Mouse (Mus musculus) frontal cortex, adult 2 months (tissue): ENCODE results near the gene Cript. TPM values are rescaled to one million over a fixed set of nuclear protein-coding genes. Genes with fewer than 3 reads are reported as not detected.
A peak's percentile ranks its signal among the peaks of the same experiment; 100 is the strongest.
"Not testable (repeated sequence)": the region's sequence is repeated elsewhere in the genome, so short reads cannot be mapped to it uniquely, and the experiment has no call there.

Source experiments
- DNase-seq, 2 experiments: peaks; one replicate each; pipeline ENCODE4 v3.0.0; 2022; ENCODE audit warnings: low spot score in 1 of 2; ENCODE audit errors: extremely low spot score in 1 of 2
- polyA plus RNA-seq: library from polyadenylated mRNA; depleted of rRNA; stranded (reverse); fragments of >200 nt; gene quantifications from 2 replicates; pipeline ENCODE4 v1.2.3, GENCODE M21; 2012

Cript gene
- polyA plus RNA-seq, 1 experiment, result 83.0 TPM

GRCm38 (mm10) chr17:87049696-87050095 is 24.3 kb downstream of the Cript start:
- no peak for DNase-seq

- peak in 1 of 2 experiments; percentile 48 for DNase-seq
Measured at GRCm38 (mm10) chr17:87050469-87051175, 25.3 kb downstream of the Cript start.

DNA sequence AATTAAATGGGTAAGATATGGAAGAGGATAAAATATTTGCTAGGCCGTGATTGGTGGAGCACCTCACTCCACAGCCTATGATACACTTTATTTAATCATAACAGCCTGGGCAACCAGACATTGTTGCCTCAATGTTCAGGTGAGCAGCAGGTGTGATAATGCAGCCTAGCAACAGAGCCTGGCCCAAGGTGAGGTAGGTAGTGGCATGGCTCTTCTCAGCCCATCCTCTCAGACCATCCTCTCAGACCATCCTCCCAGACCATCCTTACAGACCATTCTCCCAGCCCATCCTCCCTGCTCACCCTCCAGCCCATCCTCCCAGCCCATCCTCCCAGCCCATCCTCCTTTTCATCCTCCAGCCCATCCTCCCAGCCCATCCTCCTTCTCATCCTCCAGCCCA is 26.3 kb downstream of the Cript start:
- no peak for DNase-seq

DNA sequence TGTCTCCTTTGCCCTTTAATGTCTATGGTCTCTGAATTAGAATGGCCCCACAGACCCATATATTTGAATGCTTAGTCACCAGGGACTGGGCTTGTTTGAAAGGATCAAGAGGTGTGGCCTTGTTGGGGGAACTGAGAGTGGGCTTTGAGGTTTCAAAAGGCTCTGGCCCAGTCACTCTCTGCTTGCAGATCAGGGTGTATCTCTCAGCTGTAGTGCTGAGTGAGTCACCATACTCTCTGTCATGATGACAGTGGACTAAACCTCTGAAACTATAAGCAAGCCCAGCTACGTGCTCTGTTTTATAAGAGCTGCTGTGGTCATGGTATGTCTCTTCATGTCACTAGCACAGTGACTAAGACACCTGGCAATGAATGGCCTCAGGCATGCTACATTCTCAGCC is 27.1 kb downstream of the Cript start:
- no peak for DNase-seq

DNA sequence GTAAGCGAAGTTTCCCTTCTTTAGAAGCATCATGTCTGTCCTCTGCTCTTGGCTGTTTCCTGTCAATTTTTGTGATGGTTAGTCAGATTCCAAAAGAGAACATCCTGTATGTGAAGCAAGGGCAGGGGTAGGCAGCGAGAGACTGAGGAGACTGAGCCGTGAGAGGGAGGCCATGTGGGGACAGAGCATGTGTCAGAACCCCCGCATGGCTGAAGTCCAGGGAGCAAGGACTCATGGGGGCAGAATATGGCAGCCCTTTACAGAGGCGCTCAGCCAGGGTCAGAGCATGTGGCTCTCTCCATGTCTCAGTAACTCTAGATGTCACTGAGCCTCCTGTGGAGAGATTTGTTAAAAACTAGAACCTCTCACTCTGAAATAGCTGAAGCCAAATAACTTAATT is 28.6 kb downstream of the Cript start:
- DNase-seq, result no peak

GRCm38 (mm10) chr17:87055051-87055459 is 29.7 kb downstream of the Cript start:
- DNase-seq, result peak; percentile 33 to 62

- no peak for DNase-seq
Measured at GRCm38 (mm10) chr17:87055663-87056062, 30.3 kb downstream of the Cript start.

DNA sequence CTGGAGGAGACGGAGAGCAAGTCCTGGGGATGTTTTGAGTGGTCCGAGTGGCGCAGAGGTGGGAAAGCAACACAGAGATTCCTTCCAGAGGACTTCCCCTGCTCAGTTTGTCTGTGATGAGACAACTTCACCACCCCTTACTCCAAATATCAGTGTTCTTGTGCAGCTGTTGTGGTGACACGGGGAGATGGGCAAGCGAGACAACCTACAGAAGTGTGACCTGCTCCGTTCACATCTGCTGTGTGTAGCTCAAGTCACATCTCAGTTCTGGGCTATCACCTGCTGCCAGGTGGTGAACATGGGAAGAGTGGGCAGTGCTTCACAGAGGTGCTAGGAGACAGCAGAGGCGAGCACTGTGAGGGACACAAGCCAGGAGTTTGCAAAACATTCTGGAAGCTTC is 31.4 kb downstream of the Cript start:
- no peak for DNase-seq

DNA sequence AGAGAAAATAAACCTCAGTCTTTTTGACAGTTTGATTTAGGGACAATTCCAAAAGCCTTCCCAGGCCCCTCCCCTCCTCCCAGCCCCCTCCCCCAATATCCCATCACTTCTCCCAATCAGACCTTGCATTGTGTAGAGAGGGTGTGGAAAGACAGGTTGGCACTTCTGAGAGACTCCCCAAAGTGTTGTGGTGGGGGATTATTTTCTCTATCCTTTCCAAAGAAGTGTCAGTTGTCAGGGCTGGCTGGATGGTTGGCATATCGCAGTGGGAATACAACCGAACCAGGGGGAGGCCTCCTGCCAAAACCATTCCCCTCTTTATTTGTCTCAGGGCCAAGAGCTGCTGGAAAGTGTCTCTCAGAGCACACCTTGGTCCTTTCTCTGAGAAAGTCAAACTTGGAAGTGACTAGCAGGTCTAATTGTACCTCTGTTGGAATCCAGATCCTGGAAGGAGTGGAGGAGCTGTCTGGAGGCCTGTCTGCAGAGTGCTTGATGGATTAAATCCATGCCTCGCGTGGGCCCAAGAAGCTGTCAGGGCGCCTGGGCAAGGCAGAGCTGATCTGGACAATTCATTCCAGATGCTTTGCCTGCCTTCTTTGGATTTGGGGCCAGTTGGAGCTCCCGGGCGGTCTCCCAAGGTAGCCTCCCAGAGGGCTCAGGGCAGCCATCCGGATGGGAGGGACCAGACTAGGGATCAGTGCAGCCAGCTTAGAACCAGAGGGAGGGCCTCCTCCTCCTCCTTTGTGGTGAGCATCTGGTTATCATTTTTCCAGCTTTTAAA is 32.3 kb downstream of the Cript start:
- no peak for DNase-seq

DNA sequence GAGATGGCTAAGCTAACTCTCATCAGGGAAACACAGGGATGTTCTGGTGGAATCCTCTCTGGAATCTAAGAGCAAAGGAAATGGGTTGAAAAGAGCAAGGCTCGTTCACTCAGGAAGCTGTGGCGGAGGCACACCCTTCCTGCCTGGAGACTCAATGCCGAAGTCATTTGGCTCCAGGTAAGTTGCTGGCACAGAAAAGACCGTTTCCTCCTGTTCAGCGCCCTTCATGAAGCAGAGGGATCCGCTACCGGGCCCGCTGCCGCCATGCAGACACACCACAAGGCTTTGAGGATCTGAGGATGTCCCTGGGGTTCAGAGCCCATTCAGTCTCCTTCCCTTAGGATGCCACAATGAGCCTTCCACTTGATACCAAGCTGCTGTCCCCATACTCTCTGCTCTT is 37.3 kb downstream of the Cript start:
- no peak for DNase-seq

DNA sequence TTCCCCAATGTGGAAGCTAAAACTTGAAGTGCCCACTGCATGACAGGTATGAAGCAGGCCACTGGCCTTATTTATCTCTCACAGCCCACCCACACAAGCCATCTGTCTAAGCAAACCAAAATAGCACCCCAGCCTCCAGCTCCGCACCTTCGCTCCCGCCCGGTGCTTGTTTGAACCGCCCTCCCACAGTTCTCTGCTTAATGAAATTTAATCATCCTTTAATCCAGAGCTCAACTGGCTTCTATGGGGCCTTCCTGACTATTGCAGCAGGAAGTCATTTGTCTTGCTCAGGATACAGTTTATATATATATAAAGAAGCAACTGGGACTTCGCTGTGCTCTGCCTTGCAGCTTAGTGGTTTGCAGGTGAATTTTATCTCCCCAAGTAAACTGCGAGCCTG is 38.1 kb downstream of the Cript start:
- DNase-seq, result no peak

- no peak for DNase-seq
Measured at GRCm38 (mm10) chr17:87063969-87064368, 38.6 kb downstream of the Cript start.

DNA sequence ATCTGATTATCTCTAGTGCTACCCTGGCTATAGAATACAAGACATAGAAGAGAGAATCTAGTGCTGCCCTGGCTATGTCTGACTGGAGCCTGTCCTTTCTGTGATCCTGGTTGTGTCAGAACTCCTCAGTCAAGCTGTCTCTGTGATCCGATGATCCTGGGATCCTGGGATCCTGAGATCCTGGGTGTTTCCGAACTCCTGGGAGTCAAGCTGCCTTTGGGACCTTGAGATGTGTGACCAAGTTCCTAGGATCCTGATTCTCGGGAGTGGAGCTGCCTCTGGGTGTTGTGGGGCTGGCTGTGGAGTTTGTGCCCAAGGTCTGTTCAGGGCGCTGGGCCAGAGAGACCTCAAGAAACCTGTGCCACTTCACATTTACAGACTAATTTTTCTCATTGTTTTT is 43.6 kb downstream of the Cript start:
- no peak for DNase-seq

GRCm38 (mm10) chr17:87072183-87072582 is 46.8 kb downstream of the Cript start:
- DNase-seq, result not testable (repeated sequence)

DNA sequence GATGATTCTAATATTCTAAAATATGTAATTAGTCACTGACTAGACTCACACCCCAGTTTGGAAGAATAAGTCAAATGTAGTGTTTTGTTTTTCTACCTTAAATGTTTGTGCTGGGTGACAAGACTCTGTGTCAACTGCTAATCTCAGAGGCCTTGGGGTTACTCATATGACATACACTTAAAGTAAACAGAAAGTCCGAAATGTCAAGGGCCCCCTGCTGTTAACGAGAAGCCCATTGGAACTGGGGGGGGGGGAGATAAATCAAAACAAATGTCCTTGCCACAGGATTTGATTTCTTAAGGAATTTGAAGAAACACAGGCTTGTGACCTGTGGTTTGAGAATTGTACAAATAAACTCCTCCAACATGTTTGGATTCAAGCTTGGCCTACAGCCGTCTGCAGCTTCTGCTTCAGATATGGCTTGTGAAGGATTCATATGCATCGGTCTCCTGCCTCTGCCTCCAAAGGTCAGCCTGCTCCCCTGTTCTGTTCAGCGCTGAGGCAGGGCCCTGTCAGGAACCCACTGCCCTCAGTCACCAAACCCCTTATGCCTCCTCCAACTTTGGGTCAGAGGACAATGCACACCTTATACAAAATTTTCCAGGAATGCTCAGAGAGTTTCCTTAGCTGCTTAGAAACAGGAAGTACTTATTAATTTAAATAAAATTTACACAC is 47.6 kb downstream of the Cript start:
- DNase-seq, result no peak

DNA sequence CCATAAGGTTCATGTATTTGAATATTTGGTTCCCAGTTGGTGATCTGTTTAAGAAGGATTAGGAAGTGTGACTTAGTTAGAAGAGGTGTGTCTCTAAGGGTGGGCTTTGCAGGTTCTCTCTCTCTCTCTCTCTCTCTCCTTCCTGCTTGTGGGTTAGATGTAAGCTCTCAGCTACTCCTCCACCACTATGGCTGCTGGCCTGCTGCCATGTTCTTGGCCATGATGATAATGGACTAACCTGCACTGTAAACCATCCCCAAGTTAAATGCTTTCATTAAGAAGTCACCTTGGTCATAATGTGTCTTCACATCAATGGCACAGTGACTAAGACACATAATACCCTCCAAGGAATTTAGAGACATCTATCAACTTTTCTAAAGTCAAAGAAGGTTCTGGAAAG is 48.1 kb downstream of the Cript start:
- DNase-seq, result no peak

GRCm38 (mm10) chr17:87078217-87078616 is 52.9 kb downstream of the Cript start:
- DNase-seq, result not testable (repeated sequence)

DNA sequence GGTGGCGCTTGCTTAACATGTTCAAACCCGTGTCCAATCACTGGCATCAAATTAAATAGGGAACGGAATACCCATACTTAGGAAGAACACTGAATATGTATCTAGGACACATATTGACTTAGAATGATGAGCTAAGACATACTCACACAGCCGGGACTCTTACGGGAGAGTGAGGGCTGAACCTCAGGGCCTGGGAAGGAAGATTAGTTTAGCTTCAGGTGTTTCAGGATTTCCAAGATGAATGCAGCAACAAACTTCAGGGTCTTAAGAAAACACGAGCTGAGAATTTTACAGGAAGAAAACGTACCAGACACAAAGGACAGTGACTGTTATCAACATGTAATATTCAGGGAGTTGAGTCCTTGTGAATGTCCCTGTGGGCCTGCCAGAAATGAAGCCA is 55.4 kb downstream of the Cript start:
- DNase-seq, result no peak

- DNase-seq, result no peak
Measured at GRCm38 (mm10) chr17:87082547-87082946, 57.2 kb downstream of the Cript start.

- no peak for DNase-seq
Measured at GRCm38 (mm10) chr17:87083671-87084070, 58.3 kb downstream of the Cript start.
